Mouse (Mus musculus): ENCODE measurements at regions not wholly inside any gene's neighbourhood (a gene's known extent, or its start where the extent isn't known, plus 50 kb on each side); places are given as distances from the start of the nearest gene placed in this dataset.

- DNase-seq = no peak
Measured at GRCm38 (mm10) chr9:61668723-61669122, 245.6 kb downstream of the Rplp1 start.

DNA sequence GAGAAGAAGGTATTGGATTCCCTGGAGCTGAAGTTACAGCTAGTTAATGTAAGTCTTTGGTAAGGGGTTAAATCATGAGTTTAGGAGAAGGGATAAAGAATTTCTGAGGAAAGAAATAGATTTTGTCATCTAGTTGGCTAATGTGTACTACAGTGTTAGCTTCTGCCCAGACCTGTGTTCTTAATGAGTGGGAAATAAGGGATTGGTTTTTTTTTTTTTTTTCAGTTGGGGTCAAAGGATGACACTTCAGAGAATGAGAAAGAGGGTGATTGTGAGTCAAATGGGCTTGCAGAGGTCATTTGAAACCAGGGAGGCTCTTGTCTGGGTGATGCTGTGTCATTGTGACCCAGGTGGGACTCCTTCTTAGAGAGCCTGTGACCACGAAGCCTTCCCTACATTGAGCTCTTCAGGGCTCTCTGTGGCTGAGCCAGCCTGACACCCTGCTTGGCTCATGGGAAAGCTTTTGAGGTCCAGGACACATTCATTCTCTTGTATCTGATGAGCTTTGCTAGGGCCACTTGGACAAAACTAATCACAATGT lies 246.1 kb downstream of the Rplp1 start:
- no peak for DNase-seq

DNA sequence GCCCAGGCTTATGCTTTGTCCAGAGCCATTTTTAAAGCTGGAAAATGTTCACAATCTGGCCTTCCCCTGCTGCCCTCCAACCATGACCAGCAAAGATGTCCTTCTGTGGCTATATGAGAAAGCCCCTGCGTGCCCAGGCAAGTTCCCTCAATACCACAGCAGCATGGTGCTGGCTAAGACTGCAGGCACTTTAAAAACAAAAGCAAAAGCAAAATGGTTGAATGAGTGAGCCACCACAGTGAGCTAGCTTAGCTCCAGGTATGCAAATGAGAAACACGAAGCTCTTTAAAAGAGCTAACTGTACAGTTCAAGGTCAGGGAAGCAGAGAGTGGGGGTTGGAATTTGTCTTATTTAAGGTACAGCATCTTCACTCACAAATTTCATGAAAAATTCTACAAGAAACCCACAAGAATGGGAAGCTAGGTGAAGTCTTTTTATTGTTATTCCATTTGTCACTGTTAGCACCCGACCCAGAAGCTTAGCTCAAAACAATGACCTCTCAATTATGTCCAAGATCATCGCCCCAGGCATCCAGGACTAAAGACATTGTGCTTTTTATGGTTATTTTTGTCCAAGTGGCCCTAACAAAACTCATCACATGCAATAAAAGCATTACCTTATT lies 246.8 kb downstream of the Rplp1 start:
- no peak for DNase-seq

- DNase-seq = no peak
Measured at GRCm38 (mm10) chr9:61666761-61667332, 247.5 kb downstream of the Rplp1 start.

DNA sequence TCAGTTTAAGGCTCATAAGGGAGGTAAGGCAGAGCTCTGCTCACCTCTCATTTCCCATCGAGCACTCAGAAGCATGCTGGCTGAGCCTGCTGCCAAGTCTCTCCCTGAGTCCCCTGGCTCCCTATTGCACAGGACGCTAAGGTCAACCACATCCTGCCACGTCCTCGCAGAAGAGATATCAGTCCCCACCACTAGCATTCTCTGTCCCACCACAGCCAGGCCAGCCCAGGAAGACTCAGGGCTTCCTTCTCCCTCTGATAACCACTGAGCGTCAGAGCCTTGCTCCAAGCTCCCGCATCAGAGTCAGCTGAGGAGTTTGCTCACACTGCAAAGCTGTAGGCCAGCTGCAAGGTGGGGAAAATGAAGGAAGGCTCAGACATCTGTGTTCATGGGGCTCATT lies 248.2 kb downstream of the Rplp1 start:
- no peak for DNase-seq

GRCm38 (mm10) chr9:61665254-61665653 lies 249.1 kb downstream of the Rplp1 start:
- DNase-seq = no peak

DNA sequence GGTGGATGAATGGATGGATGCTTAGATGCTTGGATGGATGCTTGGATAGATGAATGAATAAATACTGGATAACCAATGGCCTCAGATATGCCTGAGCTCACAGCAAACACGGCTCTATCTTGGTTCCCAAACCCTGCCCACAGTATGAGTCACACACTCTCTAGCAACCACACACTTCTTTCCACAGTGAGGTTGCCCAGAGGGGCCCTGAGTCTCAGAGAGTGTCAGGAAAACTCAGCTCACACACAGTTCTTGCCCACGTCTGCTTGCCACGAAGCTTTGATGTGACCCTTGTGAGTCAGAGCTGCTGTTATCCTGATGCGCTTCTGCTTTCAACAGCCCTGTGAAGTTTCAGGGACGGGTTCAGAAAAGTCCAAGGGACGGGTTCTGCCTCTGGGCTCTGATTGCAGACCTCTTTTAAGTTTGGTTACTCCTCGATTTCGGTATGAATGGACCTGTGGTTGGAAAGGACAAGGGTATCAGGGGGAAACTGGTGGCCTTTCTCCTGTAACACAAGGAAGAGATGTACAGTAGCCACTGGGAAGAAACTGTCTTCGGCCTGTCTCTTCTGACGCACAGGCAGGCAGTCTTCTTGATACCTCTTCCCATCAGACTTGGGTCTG lies 250.2 kb downstream of the Rplp1 start:
- DNase-seq = no peak

GRCm38 (mm10) chr9:61662055-61663028 lies 252.0 kb downstream of the Rplp1 start:
- DNase-seq = peak; percentile 10

DNA sequence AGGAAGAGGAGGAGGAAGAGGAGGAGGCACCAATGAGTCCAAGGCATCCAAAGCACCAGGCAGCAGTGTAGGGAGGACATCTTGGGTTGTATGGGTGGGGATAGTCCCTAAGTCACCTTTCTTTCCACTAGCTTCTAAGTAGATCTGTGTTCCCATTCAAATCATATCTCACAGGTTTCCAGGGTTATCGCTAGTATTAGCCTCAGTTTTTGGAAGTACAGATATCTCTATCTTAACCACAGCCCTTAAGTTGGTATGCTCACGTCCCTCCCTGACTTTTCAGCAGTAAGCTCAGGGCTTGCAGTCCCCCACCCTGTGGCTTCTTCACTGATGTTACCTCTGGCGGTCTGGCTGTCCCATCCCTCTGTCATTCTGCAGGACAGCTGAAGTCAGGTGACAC lies 254.2 kb downstream of the Rplp1 start:
- no peak for DNase-seq

DNA sequence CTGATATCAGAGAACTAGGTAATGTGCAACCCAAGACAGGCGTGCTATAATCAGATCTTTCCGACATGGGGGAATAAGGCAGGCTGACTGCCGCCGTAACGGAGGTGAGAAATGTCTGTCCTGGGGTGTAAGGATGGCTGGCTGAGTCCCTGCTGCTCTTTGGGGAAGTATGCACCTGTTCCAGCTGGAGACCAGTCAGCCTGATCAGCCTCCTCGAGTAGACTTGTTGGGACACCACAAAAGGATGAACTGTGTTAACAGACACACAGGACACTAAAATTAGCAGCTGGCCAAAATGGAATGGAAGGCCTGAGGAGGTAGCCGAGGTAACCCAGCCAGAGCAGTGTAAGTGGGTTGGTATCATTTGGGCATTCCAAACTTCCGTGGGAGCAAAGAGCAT lies 256.3 kb downstream of the Rplp1 start:
- no peak for DNase-seq

GRCm38 (mm10) chr9:61655433-61655981 lies 258.8 kb downstream of the Rplp1 start:
- DNase-seq = peak; percentile 85

- DNase-seq = peak; percentile 45
Measured at GRCm38 (mm10) chr9:61645661-61646425, 268.5 kb downstream of the Rplp1 start.

DNA sequence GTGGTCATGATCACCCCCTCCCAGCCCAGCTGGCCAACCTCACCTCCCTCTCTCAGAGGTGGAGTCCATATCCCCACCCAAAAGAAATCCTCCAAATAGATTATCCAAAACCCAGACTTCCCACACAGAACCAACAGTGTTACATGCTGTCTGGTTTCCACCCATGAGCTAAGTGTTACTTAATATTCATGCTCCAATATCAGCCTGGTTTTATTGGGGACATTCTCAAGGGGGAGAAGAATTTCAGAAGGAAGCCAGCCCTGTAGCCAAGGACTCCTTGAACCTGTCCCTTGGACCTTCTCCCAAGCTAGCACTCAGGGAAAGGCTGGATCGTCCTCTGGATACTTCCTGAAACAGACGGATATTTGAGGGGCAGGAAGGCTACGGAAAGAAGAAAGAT lies 268.6 kb downstream of the Tle3 start:
- no peak for DNase-seq

GRCm38 (mm10) chr9:61638908-61639307 lies 266.7 kb downstream of the Tle3 start:
- peak; percentile 19 for DNase-seq

DNA sequence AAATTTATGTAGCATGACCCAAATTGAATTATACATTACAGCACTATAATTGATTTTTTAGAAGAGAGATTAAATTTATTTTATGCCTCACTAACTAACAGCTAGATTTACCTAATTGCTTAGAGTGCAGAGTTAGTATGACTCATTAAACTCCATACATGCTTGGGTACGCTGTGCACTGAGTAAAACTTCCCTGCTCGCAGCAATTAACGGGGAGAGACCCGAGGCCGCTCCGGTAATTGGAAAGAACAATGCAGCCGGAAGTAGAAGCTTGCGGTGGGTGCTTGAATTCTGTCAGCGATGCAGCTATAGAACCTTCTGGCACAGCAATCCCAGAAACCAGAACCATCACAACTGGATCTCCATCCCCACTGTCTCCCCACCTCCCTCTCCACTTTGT lies 261.8 kb downstream of the Tle3 start:
- no peak for DNase-seq

DNA sequence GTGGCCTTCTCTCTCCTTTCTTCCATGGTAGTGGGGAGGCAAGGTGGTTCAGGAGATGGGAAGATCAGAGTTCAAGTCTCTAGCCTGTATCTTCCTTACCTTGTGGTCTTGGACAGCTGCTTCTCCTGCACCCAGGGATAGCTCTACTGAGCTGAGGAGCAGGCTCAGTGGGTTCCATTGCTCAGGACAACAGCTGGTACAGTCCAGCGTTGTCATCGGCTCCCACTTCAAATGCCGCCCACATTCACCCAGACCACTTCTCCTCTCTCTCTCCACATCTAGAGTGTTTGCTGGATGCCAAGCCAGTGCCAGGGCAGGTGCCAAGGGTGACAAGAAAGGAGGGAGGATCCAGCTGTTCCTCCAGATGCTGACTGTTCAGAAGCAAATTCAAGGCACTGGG lies 260.4 kb downstream of the Tle3 start:
- no peak for DNase-seq

DNA sequence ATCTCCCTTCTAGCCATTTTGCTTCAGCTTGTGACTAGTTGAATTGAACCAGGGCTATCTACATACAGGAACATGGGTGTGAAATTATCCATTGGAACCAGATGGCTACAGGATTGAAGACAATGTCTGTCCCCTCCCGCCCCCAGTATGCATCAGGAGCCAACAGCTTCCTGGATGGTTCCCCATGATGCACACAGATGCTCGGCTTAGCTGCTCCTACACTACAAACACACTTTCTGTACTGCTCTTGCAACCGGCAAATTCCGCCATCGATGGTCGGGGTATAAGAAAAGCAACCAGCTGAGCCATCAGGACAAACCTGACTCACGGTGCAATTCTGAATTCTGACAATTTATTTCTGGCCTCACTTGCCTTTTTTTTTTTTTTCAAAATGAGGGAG lies 258.9 kb downstream of the Tle3 start:
- DNase-seq = no peak

DNA sequence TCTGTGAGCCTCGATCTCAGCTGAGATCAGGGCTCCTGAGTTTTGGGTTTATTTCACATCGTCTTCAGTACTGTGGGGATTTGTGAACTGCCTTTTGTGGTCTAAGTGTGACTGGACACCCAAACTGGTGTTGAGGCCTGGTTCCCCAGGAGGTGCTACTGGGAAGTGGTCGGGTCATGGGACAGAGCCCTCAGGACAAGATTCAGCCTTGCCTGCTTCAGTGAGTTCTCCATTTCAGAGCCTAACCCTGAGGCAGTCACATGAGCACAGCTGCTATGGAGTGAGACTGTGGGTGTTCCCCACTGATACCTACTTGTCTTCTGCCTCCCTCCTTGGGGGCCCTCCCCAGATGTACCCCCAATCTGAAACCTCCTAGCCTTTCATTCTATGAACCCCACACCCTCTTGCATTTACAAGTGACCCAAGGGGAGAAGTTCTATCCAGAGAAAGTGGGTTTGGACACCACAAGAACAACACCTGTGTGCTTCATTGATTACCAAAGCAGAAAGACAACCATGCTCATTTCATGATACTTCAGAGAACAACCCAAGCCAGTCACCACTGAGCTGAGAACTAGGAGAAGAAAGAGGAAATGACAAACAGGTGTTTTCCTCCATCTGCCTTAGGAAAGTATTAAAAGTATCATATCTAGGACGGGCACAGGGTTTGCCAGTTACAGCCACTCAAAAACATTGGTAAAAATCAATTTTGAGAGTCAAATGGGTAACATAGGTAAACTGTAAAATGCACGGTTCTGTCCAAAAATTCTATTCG lies 255.8 kb downstream of the Tle3 start:
- DNase-seq = peak; percentile 26

DNA sequence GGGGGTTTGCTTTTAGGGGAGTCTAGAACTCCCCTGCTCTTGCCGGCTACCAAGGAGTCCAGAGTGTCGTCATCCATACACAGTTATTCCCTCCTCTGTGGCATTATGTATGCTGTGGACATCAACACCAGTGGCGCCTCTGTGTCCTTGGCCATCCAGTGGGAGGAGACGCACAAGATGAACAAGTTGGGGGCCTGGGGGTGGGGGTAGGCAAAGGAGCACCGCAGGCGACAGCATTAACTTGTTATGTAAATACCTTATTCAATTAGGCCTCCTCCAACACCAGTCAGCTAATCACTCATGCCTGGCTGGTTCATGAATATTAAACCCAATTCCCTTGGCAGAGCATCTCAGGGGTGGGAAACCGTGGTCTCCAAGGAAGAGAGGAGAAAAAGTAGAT lies 250.8 kb downstream of the Tle3 start:
- no peak for DNase-seq

GRCm38 (mm10) chr9:61621939-61622338 lies 249.8 kb downstream of the Tle3 start:
- no peak for DNase-seq

DNA sequence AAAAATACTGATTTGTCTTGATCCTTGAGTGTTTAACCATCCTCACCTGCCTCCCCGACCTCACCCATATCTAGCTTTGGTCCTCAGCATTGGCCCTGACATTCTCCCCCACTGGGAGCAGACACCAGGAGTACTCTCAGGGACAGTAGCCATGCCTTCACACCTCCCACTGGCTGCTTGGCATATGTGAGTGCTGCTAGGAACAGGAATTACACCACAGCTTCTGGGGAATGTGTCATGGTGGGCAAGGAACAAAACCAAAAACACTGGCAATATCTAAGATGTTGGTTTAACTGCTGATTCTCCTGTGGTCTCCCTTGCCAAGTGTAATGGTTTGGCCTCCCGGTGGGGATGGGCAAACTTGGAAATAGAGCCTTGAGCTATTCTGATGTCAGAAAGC lies 248.6 kb downstream of the Tle3 start:
- no peak for DNase-seq
